Mouse (Mus musculus): ENCODE results near the gene Adgrg1.

- TF ChIP-seq EP300 (IDR thresholded peaks at IDR 0.05; ENCODE audit: low read depth), result no peak
- TF ChIP-seq CTCF (IDR thresholded peaks at IDR 0.05; ENCODE audit: low read depth), result no peak
Measured at GRCm38 (mm10) chr8:94996899-94997856, 22.6 kb downstream of the Adgrg1 start.

Measured in liver, embryonic 14.5 days (tissue).